Mouse (Mus musculus): Measurements from ENCODE around the gene Pde1a.

Pde1a gene

GRCm38 (mm10) chr2:80038642-80039445 is 90.4 kb downstream of the Pde1a start:
- DNase-seq, result no peak

GRCm38 (mm10) chr2:80037971-80038370 is 91.3 kb downstream of the Pde1a start:
- no peak for DNase-seq

GRCm38 (mm10) chr2:80029051-80029450 is 100.2 kb downstream of the Pde1a start:
- DNase-seq, result no peak

GRCm38 (mm10) chr2:80026053-80026452 is 103.2 kb downstream of the Pde1a start:
- DNase-seq, result no peak

- DNase-seq, result no peak
Measured at GRCm38 (mm10) chr2:80025597-80025996, 103.7 kb downstream of the Pde1a start.

GRCm38 (mm10) chr2:80025038-80025437 is 104.2 kb downstream of the Pde1a start:
- DNase-seq, result no peak

- no peak for DNase-seq
Measured at GRCm38 (mm10) chr2:80014161-80014560, 115.1 kb downstream of the Pde1a start.

GRCm38 (mm10) chr2:80013060-80013459 is 116.2 kb downstream of the Pde1a start:
- DNase-seq, result no peak

- DNase-seq, result no peak
Measured at GRCm38 (mm10) chr2:79999168-79999567, 130.1 kb downstream of the Pde1a start.

GRCm38 (mm10) chr2:79998460-79998859 is 130.8 kb downstream of the Pde1a start:
- no peak for DNase-seq

GRCm38 (mm10) chr2:79991642-79992041 is 137.6 kb downstream of the Pde1a start:
- DNase-seq, result no peak

- no peak for DNase-seq
Measured at GRCm38 (mm10) chr2:79983778-79984177, 145.5 kb downstream of the Pde1a start.

- DNase-seq, result no peak
Measured at GRCm38 (mm10) chr2:79983222-79983632, 146.0 kb downstream of the Pde1a start.

GRCm38 (mm10) chr2:79981781-79982180 is 147.5 kb downstream of the Pde1a start:
- DNase-seq, result no peak

- DNase-seq, result no peak
Measured at GRCm38 (mm10) chr2:79978992-79979391, 150.3 kb downstream of the Pde1a start.

GRCm38 (mm10) chr2:79977259-79977658 is 152.0 kb downstream of the Pde1a start:
- DNase-seq, result no peak

GRCm38 (mm10) chr2:79975947-79976346 is 153.3 kb downstream of the Pde1a start:
- DNase-seq, result no peak

- DNase-seq, result no peak
Measured at GRCm38 (mm10) chr2:79972271-79972670, 157.0 kb downstream of the Pde1a start.

GRCm38 (mm10) chr2:79969594-79969993 is 159.7 kb downstream of the Pde1a start:
- no peak for DNase-seq

- DNase-seq, result no peak
Measured at GRCm38 (mm10) chr2:79966681-79967506, 162.4 kb downstream of the Pde1a start.

GRCm38 (mm10) chr2:79966086-79966485 is 163.2 kb downstream of the Pde1a start:
- DNase-seq, result no peak

GRCm38 (mm10) chr2:79964964-79965363 is 164.3 kb downstream of the Pde1a start:
- DNase-seq, result no peak

- no peak for DNase-seq
Measured at GRCm38 (mm10) chr2:79961421-79961820, 167.8 kb downstream of the Pde1a start.

Measured in cerebellum, adult 11 months (tissue).